Mouse (Mus musculus) kidney, adult 2 months (tissue): ENCODE results near the gene Hist2h3c1. TPM values are rescaled to one million over a fixed set of nuclear protein-coding genes. Genes with fewer than 3 reads are reported as not detected.
"Not testable (repeated sequence)": the region's sequence is repeated elsewhere in the genome, so short reads cannot be mapped to it uniquely, and the experiment has no call there.

ENCODE experiments used
- DNase-seq: peaks from one replicate; pipeline ENCODE4 v3.0.0; 2021
- H3K27ac ChIP-seq: fragments of 200-500 bp; 2 replicates; pipeline ENCODE4 v1.5.1; 2012; ENCODE audit warnings: low read depth, low read length, control low read depth, inconsistent platforms; ENCODE audit not compliant: insufficient read depth
- H3K27me3 ChIP-seq: fragments of 200-500 bp; replicated peaks from 2 replicates; pipeline ENCODE4 v1.6.1; 2012; ENCODE audit warnings: mild to moderate bottlenecking, moderate library complexity, low read length, inconsistent platforms; ENCODE audit not compliant: control insufficient read depth, insufficient read depth
- H3K36me3 ChIP-seq: fragments of 200-500 bp; 2 replicates; pipeline ENCODE4 v1.6.1; 2012; ENCODE audit warnings: mild to moderate bottlenecking, moderate library complexity, low read length, inconsistent platforms; ENCODE audit not compliant: control insufficient read depth, insufficient read depth
- H3K4me1 ChIP-seq: fragments of 200-500 bp; 2 replicates; pipeline ENCODE4 v1.6.1; 2011; ENCODE audit warnings: low read length; ENCODE audit not compliant: control insufficient read depth, insufficient read depth
- H3K4me3 ChIP-seq: fragments of 200-500 bp; 2 replicates; pipeline ENCODE4 v1.5.1; 2011; ENCODE audit warnings: mild to moderate bottlenecking, low read depth, low read length, control low read depth; ENCODE audit not compliant: insufficient read depth
- CTCF ChIP-seq: fragments of 200-500 bp; conservative IDR thresholded peaks from 2 replicates; pipeline ENCODE4 v1.5.1; 2011; ENCODE audit warnings: low read depth, mild to moderate bottlenecking, control low read depth, low read length, moderate library complexity, mixed read lengths; ENCODE audit not compliant: insufficient read depth, insufficient read length
- POLR2A ChIP-seq: fragments of 200-500 bp; IDR thresholded peaks from one replicate; pipeline ENCODE4 v1.6.1; 2011; ENCODE audit warnings: low read depth, low read length, control low read depth
- WGBS: fragments of 180-500 bp; shearing (Covaris S2); methylation state at CpG from one replicate; pipeline ENCODE4 v1.1.7; 2018; 5-methylcytosine and 5-hydroxymethylcytosine counted together
- polyA plus RNA-seq: library from polyadenylated mRNA; depleted of rRNA; stranded (reverse); fragments of >200 nt; gene quantifications from 2 replicates; pipeline ENCODE4 v1.2.3, GENCODE M21; 2012; rRNA removed

Hist2h3c1 gene
- polyA plus RNA-seq: not detected in 2 replicates

DNA sequence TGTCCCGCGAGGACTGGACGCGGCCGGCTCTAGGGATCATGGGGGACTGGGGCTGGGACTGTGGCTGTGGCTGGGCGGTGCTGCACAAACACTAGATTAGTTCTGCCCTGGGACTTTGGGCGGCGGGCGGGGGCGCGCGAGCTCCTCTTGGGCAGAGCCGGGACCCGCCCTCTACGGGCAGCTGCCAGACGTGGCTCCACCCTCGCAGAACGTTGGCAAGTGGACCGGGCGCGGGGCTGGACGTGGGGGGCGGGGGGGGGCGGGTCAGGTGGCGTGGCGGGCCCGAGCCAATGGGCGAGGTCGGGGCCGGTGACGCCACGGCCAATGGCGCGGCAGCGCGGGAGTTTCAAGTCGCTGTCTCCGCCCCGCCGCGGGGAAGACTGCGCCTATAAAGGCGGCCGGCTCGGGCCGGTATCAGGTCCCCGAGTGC lies at the start of gene Hist2h3c1:
TSS of gene Hist2h3c1 (plus strand) at position 259 of the 430 bp plus-strand sequence.
- H3K36me3 ChIP-seq, H3K4me1 ChIP-seq, H3K27me3 ChIP-seq: not testable (repeated sequence)
- DNase-seq: peak; percentile 12
- Histone ChIP-seq H3K4me3 (peak within 1 kb of the TSS; percentile 73), H3K27ac (peak within 1 kb of the TSS; percentile 89)
- WGBS: 0% methylated on average over 11 of the region's 47 CpGs

DNA sequence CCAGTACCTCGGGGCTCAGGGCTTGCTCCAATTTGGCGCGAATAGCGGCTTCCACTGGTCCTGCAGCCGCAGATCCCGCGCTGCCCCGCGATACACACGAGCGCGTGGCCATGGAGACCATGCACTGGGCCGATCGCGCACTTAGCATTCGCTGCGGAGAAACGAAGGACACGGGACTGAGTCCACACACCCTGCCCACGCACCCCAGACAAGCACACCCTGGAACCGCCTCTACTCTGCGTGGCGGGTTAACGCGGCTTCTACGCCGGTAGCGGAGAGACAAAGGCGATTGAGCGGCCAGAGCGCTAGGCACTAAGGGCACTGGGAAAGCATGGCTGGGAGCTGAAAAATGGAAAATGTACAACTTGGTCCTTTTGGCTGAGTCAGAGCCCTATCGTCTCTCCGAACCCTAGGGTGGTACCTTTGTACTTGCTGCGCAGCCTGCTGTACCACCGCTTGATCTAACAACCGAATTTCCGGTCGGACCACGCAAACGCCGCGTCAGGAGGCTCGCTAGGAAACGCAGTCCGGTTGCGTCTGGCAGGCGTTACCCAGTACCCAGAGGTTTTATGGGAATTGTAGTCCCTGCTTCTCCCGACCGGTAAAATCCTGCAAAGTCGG lies 49.2 kb upstream of the Hist2h3c1 start:
- under 1% methylated on average over 50 of the region's 50 CpGs for WGBS
- H3K27me3 ChIP-seq: no peaks in the 10 kb centered on the region
- no peaks in the 10 kb centered on the region for H3K36me3 ChIP-seq
- H3K27ac ChIP-seq: peak overlapping the region; percentile 79
- H3K4me3 ChIP-seq: peak overlapping the region; percentile 74
- DNase-seq: peak; percentile 94
- TF ChIP-seq CTCF (no peak), POLR2A (peak; percentile 75)
- H3K4me1 ChIP-seq: peaks cover 7% of the 10 kb centered on the region

DNA sequence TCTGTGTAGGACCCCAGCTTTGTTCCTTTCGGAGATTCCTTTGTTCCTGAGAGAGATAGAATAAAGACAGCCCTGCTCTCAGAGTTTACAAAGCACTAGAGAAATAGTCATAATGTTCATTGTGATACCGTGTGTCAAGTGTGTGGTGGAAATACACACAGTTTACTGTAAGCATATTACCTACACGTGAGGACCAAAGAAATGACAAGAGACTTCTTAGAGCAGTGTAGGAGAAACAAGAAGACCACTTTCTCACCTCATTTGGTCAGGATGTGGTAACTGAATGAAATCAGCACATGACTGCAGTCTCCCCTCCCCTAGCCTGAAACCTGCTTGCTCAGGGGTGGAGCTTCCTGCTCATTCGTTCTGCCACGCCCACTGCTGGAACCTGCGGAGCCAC lies 48.3 kb upstream of the Hist2h3c1 start:
- H3K4me3 ChIP-seq: peak overlapping the region; percentile 31

DNA sequence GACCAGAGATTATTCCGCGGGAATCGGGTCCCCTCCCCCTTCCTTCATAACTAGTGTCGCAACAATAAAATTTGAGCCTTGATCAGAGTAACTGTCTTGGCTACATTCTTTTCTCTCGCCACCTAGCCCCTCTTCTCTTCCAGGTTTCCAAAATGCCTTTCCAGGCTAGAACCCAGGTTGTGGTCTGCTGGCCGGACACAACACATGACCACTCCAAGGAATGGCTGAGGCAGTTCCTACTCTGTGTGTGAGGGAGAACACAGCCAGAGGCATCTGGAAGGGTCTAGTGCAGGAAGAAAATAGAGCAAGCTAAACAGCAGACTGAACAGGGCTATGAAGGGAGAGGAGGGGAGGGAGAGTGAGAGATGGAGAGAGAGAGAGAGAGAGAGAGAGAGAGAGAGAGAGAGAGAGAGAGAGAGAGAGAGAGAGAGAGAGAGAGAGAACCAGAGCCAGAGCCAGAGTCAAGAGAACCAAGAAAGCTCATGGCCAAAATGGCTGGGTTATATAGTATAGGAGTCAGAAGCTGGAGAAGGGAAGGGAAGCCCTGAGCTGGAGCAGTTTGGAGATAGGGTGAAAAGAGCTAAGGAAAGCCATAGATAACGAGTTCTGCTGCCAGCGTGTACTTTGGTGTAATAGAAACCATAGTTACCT lies 47.8 kb upstream of the Hist2h3c1 start:
- WGBS: 25% methylated on average over 8 of the region's 8 CpGs
- not testable (repeated sequence) for H3K36me3 ChIP-seq, H3K4me1 ChIP-seq, H3K27ac ChIP-seq, H3K27me3 ChIP-seq, DNase-seq, H3K4me3 ChIP-seq

More for the DNA sequence above, 48.3 kb upstream of the Hist2h3c1 start:
- H3K4me1 ChIP-seq: peaks cover 7% of the 10 kb centered on the region
- H3K27ac ChIP-seq: 0 out of 2 replicates have a peak overlapping the region, but pooled peaks have one; percentile 26
- H3K27me3 ChIP-seq: no peaks in the 10 kb centered on the region
- no peaks in the 10 kb centered on the region for H3K36me3 ChIP-seq
- peak; percentile 52 for DNase-seq
- no peak for TF ChIP-seq POLR2A
- no peak for TF ChIP-seq CTCF
- WGBS: 2% methylated on average over 6 of the region's 6 CpGs

DNA sequence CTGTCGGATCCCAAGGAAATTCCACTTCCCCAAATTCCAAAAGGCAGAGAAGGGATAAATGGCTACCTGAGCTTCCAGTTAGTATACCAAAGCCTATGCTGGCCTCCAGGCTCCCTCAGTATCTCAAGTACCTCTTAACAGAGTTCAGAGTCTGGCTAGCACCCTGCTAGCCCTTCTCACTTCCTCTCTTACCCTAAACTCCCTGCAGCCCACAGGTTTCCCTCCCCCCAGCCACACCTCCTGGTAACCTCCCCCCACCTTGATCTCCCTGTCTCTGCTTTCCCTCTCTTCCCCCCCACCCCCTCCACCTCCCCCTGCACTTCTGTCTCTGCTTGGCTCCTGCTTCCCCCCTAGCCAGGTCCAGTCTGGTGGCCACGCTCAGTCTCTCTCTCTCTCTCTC lies 46.8 kb upstream of the Hist2h3c1 start:
- WGBS: 67% methylated on average over 2 of the region's 2 CpGs
- Histone ChIP-seq H3K27me3 (no peaks in the 10 kb centered on the region), H3K36me3 (no peaks in the 10 kb centered on the region), H3K27ac (no peak overlapping the region), H3K4me3 (no peak overlapping the region), H3K4me1 (peaks cover 7% of the 10 kb centered on the region)
- no peak for DNase-seq
- TF ChIP-seq CTCF (no peak), POLR2A (no peak)

DNA sequence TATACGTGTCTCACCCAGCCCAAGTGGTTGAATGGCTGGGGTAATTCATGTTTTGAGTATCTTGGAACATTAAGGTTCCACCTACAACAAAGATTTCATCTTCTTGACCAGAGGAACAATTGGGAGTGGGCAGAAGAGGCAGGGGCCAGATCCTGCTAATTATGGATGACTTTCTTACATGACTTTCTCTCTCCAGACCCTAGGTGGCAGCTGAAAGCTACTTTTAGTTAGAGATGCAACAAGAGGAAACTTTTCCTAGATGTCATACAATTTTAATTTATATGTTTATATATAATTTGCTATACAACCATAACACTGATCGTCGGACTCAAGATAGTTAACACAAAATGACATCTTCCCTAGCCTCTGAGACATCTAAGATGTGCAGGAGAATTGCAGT lies 38.7 kb upstream of the Hist2h3c1 start:
- H3K27me3 ChIP-seq: no peaks in the 10 kb centered on the region
- no peaks in the 10 kb centered on the region for H3K36me3 ChIP-seq
- 74% methylated on average over 3 of the region's 3 CpGs for WGBS
- no peak overlapping the region for H3K27ac ChIP-seq
- TF ChIP-seq POLR2A (no peak), CTCF (no peak)
- DNase-seq: no peak
- H3K4me3 ChIP-seq: no peak overlapping the region
- H3K4me1 ChIP-seq: no peaks in the 10 kb centered on the region

DNA sequence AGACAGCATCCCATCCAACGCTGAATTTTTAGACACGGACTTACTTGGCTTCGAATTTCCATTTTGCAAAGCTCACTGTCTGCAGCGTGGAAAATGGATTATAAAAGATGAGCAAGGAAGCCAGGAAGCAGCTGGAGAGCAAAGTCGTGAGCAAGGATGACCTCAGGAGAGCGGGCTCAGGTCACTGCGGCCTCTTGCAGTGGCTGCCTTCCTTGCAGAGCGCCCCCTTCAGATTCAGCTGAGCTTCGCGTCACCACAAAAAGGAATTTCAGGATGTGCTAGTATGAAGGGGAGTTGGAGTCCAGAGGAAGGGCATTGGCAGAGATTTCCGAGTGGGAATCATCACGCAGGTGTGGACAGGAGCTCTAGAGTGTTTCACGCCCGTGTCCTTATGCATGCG lies 37.2 kb upstream of the Hist2h3c1 start:
- H3K27ac ChIP-seq: no peak overlapping the region
- TF ChIP-seq CTCF (peak; percentile 30; the same call in 1 of the 2 replicates), POLR2A (no peak)
- H3K4me3 ChIP-seq: no peak overlapping the region
- no peaks in the 10 kb centered on the region for H3K27me3 ChIP-seq
- H3K4me1 ChIP-seq: no peaks in the 10 kb centered on the region
- 34% methylated on average over 15 of the region's 15 CpGs for WGBS
- peak; percentile 33 for DNase-seq
- H3K36me3 ChIP-seq: no peaks in the 10 kb centered on the region
